Mouse (Mus musculus) frontal cortex, postnatal 10 days (tissue): ENCODE measurements at regions not wholly inside any gene's neighbourhood (a gene's known extent, or its start where the extent isn't known, plus 50 kb on each side); places are given as distances from the start of the nearest gene placed in this dataset.

Experiments
- DNase-seq, 2 experiments: peaks; one replicate each; pipeline ENCODE4 v3.0.0; 2022; ENCODE audit warnings: low spot score in 2 of 2, mixed read lengths in 1 of 2

GRCm38 (mm10) chr1:69746575-69747290 is 59.7 kb upstream of the Ikzf2 start:
- no peak for DNase-seq

- DNase-seq: no peak
Observed at GRCm38 (mm10) chr1:69752724-69753123, 65.7 kb upstream of the Ikzf2 start.

- DNase-seq: no peak
Observed at GRCm38 (mm10) chr1:69757702-69758101, 69.1 kb upstream of the Spag16 start.

- peak in 1 of 2 experiments; percentile 9 for DNase-seq
Observed at GRCm38 (mm10) chr1:69759544-69759943, 67.2 kb upstream of the Spag16 start.

GRCm38 (mm10) chr1:69768714-69769113 is 58.1 kb upstream of the Spag16 start:
- no peak for DNase-seq

GRCm38 (mm10) chr1:69770209-69770608 is 56.6 kb upstream of the Spag16 start:
- DNase-seq: no peak

GRCm38 (mm10) chr1:69771436-69771835 is 55.3 kb upstream of the Spag16 start:
- no peak for DNase-seq

- DNase-seq: no peak
Observed at GRCm38 (mm10) chr1:69775589-69775988, 51.2 kb upstream of the Spag16 start.
